Mouse (Mus musculus): ENCODE measurements around the gene Fam213b.

Fam213b gene

GRCm38 (mm10) chr4:154885416-154885815, 13.5 kb downstream of the Fam213b start:
- in situ Hi-C loops (cut with MboI; ENCODE audit: low sequenced_read_pairs): loop anchor here (25.0 kb wide), 1 partner anchor 352 kb away; the partner anchor contains the start of gene Faap20

GRCm38 (mm10) chr4:154882014-154882659, 16.8 kb downstream of the Fam213b start:
- in situ Hi-C loops (cut with MboI; ENCODE audit: low sequenced_read_pairs): loop anchor here (25.0 kb wide), 1 partner anchor 355 kb away; the partner anchor contains the start of gene Faap20

GRCm38 (mm10) chr4:154880730-154881129, 18.2 kb downstream of the Fam213b start:
- in situ Hi-C loops (cut with MboI; ENCODE audit: low sequenced_read_pairs): loop anchor here (25.0 kb wide), 1 partner anchor 357 kb away; the partner anchor contains the start of gene Faap20

GRCm38 (mm10) chr4:154877864-154878548, 20.9 kb downstream of the Fam213b start:
- in situ Hi-C loops (cut with MboI; ENCODE audit: low sequenced_read_pairs): loop anchor here (10.0 to 25.0 kb wide), 2 partner anchors 187 to 359 kb away; partner anchors contain the start of genes Faap20 and Pex10

- in situ Hi-C loops (cut with MboI; ENCODE audit: low sequenced_read_pairs): loop anchor here (10.0 kb wide), 1 partner anchor 192 kb away; the partner anchor contains the start of gene Pex10
These were observed 25.7 kb downstream of the Fam213b start for GRCm38 (mm10) chr4:154873186-154873585.

GRCm38 (mm10) chr4:154871757-154872251, 27.1 kb downstream of the Fam213b start:
- in situ Hi-C loops (cut with MboI; ENCODE audit: low sequenced_read_pairs): loop anchor here (10.0 kb wide), 1 partner anchor 193 kb away; the partner anchor contains the start of gene Pex10

GRCm38 (mm10) chr4:154870721-154871120, 28.2 kb downstream of the Fam213b start:
- in situ Hi-C loops (cut with MboI; ENCODE audit: low sequenced_read_pairs): loop anchor here (10.0 kb wide), 1 partner anchor 194 kb away; the partner anchor contains the start of gene Pex10

- in situ Hi-C loops (cut with MboI; ENCODE audit: low sequenced_read_pairs): no loop called here
These were observed 29.5 kb downstream of the Fam213b start, which contains the start of gene Mmel1 for GRCm38 (mm10) chr4:154869440-154869839. Gene Mmel1 (plus strand): TSS chr4:154869585.

GRCm38 (mm10) chr4:154867257-154867656, 31.7 kb downstream of the Fam213b start:
- in situ Hi-C loops (cut with MboI; ENCODE audit: low sequenced_read_pairs): no loop called here

- in situ Hi-C loops (cut with MboI; ENCODE audit: low sequenced_read_pairs): no loop called here
These were observed 32.5 kb downstream of the Fam213b start for GRCm38 (mm10) chr4:154866391-154866790.

- in situ Hi-C loops (cut with MboI; ENCODE audit: low sequenced_read_pairs): no loop called here
These were observed 33.8 kb downstream of the Fam213b start for GRCm38 (mm10) chr4:154864961-154865760.

GRCm38 (mm10) chr4:154864271-154864771, 34.6 kb downstream of the Fam213b start:
- in situ Hi-C loops (cut with MboI; ENCODE audit: low sequenced_read_pairs): no loop called here

GRCm38 (mm10) chr4:154863436-154863935, 35.4 kb downstream of the Fam213b start:
- in situ Hi-C loops (cut with MboI; ENCODE audit: low sequenced_read_pairs): no loop called here

GRCm38 (mm10) chr4:154861967-154862366, 37.0 kb downstream of the Fam213b start:
- in situ Hi-C loops (cut with MboI; ENCODE audit: low sequenced_read_pairs): no loop called here

GRCm38 (mm10) chr4:154858601-154859000, 40.3 kb downstream of the Fam213b start:
- in situ Hi-C loops (cut with MboI; ENCODE audit: low sequenced_read_pairs): no loop called here

- in situ Hi-C loops (cut with MboI; ENCODE audit: low sequenced_read_pairs): no loop called here
These were observed 41.3 kb downstream of the Fam213b start for GRCm38 (mm10) chr4:154857366-154858240.

- in situ Hi-C loops (cut with MboI; ENCODE audit: low sequenced_read_pairs): no loop called here
These were observed 42.1 kb downstream of the Fam213b start for GRCm38 (mm10) chr4:154856882-154857281.

GRCm38 (mm10) chr4:154856480-154856837, 42.5 kb downstream of the Fam213b start:
- in situ Hi-C loops (cut with MboI; ENCODE audit: low sequenced_read_pairs): no loop called here

GRCm38 (mm10) chr4:154855721-154856479, 43.0 kb downstream of the Fam213b start:
- in situ Hi-C loops (cut with MboI; ENCODE audit: low sequenced_read_pairs): no loop called here
